Mouse (Mus musculus) telencephalon, adult 2 months (tissue): ENCODE data around the gene Brd3.
A peak's percentile ranks its signal among the peaks of the same experiment; 100 is the strongest.
"Not testable (repeated sequence)": the region's sequence is repeated elsewhere in the genome, so short reads cannot be mapped to it uniquely, and the experiment has no call there.

Experiments
- DNase-seq: peaks from one replicate; pipeline ENCODE4 v3.0.0-alpha.2; 2011; ENCODE audit warnings: low read depth, low spot score

The Brd3 gene

GRCm38 (mm10) chr2:27507562-27507961 lies at the start of gene Brd3:
TSS of gene Brd3 (minus strand) at chr2:27507662.
- DNase-seq: no peak

GRCm38 (mm10) chr2:27556921-27557320 lies 49.5 kb upstream of the Brd3 start:
- no peak for DNase-seq

DNA sequence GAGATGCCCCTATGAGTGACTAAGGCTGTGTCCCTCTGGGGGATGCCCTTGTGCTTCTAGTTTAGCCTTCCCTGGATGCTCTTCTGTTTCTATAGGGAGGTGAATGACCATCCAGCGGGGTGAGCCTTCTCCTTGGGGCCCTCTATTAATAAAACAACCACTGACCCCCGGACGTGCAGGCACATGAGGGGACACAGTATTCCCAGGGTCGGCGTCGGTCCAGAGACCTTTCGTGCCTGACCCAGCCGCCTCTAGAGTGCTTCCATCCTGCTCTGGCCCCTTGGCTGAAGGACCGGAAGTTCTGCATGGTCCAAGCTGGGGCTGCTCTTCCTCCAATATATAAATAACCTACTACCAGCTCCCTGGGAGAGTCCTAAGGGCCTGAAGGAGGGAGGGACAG lies 46.8 kb upstream of the Brd3 start:
- DNase-seq: no peak

DNA sequence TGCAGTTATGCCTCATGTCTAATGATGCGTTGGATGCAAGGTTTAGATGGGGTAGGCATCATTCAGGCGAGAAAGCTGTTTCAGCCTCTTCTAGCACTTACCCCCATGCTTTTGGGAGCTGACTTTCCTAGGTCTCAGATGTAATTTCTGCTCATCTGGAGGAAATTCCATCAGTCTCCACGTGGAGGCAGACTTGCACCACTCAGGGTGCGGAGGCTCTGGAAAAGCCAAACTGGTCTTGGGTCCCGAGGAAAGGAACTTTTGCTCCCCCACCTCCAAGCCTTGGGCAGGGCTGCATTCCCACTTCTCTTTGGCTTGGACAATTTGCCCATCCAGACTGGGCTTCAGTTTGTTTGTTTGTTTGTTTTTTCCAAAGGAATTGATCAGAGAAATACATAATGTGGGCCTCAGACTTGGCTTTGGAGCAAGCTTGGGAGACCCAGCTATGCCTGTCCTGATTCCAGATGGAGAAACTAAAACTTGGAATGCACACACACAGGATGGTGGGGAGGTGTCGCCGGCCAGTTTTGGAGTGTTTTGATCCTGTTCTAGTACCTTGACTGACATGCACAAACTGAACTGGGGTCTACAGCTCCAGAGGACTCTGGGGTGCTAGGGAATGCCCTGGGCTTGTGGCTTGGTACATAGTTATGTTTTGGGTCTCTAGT lies 45.3 kb upstream of the Brd3 start:
- no peak for DNase-seq

DNA sequence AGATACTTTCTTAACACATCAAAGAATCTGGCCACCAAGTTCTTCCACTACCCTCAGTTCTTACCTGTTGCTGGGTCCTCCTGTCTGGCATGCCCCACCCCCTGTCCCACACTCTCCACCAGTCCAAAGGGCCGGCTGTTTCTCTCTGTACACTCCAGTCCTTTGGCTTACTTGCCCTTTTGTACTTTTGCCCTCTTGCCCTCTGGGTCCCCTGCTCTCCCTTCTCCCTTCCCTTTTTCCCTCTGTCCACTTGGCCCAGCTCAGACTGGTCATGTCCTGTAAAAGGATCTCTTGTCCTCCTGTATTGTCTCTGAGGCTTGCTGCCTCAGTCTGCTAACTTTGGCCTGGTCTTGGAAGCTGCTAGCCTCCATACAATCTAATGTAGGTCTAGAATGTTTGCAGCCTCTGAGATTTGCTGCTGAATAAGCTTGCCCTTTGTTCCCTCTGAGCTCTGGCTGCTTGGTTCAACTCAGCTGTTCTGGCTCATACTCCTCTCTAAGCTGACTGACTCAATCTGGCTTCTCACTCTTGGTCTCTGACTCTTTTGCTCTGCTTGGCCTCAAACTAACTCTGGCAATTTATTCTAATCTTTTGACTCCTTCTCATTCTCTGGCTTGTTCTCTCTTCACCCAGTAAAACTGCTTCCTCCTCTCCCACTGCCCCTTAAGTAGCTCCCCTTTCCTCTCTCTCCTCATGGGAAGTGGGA lies 41.4 kb upstream of the Brd3 start:
- DNase-seq: no peak

DNA sequence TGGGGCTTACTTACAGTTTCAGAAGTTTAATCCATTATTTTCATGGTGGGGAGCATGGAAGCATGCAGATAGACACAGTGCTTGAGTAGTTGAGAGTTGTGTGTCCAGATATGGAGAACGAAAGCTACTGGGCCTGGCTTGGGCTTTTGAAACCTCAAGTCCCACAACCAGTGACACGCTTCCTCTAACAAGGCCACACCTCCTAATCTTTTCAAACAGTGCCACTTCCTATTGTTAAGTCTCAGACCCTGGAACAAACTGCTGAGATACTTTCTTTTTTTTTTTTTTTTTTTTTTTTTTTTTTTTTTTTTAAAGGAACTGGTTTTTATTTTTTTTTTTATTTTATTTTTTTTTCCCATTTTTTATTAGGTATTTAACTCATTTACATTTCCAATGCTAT lies 40.5 kb upstream of the Brd3 start:
- DNase-seq: no peak

DNA sequence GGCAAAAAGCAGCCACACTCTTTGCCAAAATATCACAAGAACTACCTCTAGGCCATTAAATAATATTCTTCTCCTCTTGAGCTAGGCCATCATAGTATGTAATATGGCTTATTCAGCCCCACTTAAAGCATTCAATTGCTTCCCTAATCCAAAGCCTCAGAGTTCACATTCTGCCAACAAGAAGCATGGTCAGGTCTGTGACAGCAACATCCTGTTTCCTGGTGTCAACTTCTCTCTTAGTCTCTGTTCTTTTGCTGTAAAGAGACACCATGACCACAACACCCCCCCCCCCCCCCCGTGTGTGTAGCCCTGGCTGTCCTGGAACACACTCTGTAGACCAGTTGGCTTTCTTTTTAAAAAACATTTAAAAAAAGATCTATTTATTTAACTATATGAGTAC lies 39.9 kb upstream of the Brd3 start:
- DNase-seq: no peak

DNA sequence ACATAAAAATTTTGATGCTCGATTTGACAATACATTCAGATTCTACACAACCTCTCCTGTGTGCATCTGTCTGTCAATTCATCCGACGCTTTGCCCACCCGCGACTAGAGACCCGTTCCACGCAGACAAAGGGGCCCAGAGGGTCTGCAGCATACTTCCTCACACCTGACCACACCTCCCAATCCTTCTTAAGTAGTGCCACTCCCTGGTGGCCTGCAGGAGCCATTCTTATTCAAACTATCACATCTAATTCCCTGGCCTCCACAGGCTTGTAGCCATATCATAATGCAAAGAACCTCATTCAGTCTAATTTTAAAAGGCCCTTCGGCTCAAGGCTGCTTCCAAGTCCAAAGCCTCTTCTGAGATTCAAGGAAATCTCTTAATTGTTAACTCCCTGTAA lies 38.6 kb upstream of the Brd3 start:
- not testable (repeated sequence) for DNase-seq

GRCm38 (mm10) chr2:27545517-27545916 lies 38.1 kb upstream of the Brd3 start:
- DNase-seq: not testable (repeated sequence)

DNA sequence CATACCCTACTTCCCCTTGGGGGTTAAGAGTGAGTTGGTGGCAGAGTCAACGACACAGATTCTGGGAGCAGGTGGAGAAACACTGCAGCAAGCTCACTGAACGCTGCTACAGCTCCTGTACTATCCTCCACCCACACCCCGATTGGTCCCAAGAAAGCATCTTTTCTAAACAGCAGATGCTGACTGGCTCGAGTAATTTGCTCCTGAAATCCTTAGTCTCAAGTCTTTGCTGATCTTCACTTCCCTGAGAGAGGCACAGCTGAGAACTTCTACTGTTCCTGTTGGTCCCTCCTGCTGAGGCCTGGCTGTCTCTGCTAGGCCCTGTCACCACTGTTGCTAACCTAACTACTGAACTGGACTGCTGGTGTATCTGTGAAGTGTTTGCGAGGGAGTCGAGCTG lies 37.2 kb upstream of the Brd3 start:
- DNase-seq: peak; percentile 50

DNA sequence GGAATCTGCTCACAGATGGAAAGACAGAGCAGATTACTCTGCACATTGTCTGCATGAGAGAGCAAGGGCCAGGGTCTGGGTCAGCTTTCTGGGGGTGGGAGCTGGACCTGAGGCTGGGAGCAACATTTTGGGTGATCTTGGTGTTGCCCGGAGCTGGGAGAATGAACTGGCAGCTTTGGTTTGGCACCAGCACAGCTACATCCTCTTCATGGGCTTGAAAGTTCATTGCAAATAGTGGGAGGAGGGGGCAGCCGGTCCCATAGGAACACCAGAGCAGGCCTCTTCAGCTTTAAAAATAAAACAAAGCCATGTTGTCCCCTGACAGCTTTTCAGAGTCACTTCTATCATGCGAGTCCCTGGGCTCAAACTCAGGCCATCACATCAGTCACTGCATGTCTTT lies 33.8 kb upstream of the Brd3 start:
- DNase-seq: no peak

DNA sequence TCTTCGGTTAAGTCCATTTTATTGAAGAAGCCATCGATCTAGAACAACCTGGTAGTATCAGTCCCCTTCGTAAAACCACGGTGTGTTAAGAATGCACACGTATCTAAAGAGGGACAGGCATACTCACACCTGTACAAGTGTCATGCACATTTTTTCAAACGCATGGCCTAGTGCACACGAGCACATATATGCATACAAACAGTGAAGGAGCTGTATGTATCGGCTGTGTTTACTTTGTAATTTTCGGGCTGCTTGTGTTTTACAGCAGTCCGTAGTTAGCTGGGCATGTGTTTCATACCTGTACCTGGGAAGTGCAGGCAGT lies 33.0 kb upstream of the Brd3 start:
- no peak for DNase-seq

DNA sequence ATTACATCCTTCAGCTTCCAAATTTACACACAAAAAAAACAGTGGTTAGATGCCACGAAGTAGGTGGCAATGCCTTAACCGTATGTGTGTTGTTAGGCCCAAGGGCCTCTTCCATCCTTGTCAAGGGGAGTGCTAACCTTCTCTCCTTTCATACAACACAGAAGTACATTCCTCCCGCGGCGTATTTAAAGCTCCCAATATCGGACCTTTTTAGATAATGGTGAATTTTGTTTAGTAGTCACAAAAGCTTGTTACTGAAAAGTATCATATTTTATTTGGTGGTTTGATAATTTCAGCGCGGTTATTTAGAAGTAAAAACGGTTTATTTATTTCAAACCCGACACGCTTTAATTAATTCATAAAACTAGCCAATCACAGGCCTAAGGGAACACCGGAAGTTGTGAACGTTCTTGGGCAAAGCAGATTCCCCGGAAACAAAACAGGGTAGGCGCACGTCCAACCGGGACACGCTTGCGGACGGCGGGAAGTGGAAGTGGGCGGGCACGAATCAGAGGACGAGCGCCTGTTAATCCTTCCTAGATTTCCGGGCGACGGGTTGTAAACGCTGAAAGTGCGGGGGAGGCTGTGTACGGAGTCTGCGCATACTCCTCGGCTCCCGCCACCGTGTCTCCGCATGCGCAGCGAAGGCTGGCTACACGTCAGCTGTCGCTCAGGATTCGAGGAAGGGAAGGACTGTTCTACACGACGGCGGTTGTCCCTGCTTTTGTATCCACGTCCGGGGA lies 32.5 kb upstream of the Brd3 start:
- DNase-seq: peak; percentile 100

DNA sequence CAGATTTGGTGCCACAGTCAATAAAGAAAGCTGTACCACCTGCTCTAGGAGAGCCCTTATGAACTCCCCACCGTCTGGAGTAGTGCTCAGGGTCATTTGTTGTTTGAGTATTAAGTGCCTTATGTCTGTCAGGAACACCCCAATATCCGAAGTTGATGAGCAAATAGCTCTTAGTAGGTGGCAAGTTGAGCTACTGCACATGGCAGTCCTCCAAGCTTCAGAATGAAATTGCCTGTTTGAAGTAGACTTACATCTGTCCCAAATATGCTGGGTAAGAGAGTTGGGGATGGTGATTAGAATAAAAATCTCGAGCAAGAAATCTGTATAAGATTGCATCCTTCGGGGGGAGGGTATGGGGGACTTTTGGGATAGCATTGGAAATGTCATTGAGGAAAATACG lies 31.9 kb upstream of the Brd3 start:
- DNase-seq: peak; percentile 40

GRCm38 (mm10) chr2:27538455-27539330 lies 31.2 kb upstream of the Brd3 start:
- not testable (repeated sequence) for DNase-seq

GRCm38 (mm10) chr2:27518283-27518682 lies 10.8 kb upstream of the Brd3 start:
- DNase-seq: no peak

DNA sequence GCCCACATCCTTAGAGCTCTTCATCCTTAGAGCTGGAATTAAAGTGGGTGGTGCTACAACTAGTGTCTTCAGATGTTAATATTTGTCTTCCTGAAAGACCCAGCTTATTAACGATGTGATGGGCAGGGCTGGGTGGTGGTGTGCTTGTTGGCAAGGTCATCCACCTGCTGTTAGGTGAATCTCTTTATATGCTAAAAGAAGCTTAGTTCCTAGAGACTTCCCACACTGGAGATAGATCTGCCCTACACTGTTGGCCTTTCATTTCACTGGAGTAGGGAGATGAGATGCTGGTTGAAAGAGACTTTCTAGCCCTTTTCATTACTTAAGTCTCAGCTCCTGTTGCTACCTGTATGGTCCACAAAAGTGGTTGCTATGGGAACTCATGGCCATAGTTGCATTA lies 8.8 kb upstream of the Brd3 start:
- no peak for DNase-seq

- DNase-seq: no peak
Observed at GRCm38 (mm10) chr2:27515341-27516166, 8.1 kb upstream of the Brd3 start.

GRCm38 (mm10) chr2:27514639-27515328 lies 7.3 kb upstream of the Brd3 start, which contains the start of gene Wdr5:
TSS of gene Wdr5 (plus strand) at chr2:27515157.
- DNase-seq: peak; percentile 91

DNA sequence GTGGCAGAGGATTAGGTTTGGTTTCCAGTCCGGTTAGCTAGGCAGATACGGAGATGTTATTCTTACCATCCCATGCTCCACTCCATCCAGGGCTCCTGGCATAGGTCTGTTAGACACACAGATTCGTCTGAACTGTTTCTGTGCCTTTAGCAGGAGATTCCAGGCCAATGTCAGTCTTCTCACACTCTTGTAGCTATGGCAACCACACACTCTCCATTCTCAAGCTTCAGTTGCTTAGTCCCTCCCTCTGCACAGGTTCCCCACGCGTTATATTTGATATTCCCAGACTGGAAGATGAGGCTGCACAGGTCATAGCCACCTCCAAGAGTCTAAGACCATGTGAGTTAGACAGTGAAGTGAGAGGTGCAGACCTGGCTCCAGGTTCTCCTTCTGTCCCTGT lies 6.4 kb upstream of the Brd3 start:
- DNase-seq: peak; percentile 18
